Mouse (Mus musculus) kidney, adult 2 months (tissue): ENCODE data around the gene 4933428G20Rik. TPM values are rescaled to one million over a fixed set of nuclear protein-coding genes. Genes with fewer than 3 reads are reported as not detected.

Experiments used
- DNase-seq: peaks from one replicate; pipeline ENCODE4 v3.0.0; 2021
- H3K27ac ChIP-seq: fragments of 200-500 bp; 2 replicates; pipeline ENCODE4 v1.5.1; 2012; ENCODE audit warnings: low read depth, low read length, control low read depth, inconsistent platforms; ENCODE audit not compliant: insufficient read depth
- H3K27me3 ChIP-seq: fragments of 200-500 bp; replicated peaks from 2 replicates; pipeline ENCODE4 v1.6.1; 2012; ENCODE audit warnings: mild to moderate bottlenecking, moderate library complexity, low read length, inconsistent platforms; ENCODE audit not compliant: control insufficient read depth, insufficient read depth
- H3K36me3 ChIP-seq: fragments of 200-500 bp; 2 replicates; pipeline ENCODE4 v1.6.1; 2012; ENCODE audit warnings: mild to moderate bottlenecking, moderate library complexity, low read length, inconsistent platforms; ENCODE audit not compliant: control insufficient read depth, insufficient read depth
- H3K4me1 ChIP-seq: fragments of 200-500 bp; 2 replicates; pipeline ENCODE4 v1.6.1; 2011; ENCODE audit warnings: low read length; ENCODE audit not compliant: control insufficient read depth, insufficient read depth
- H3K4me3 ChIP-seq: fragments of 200-500 bp; 2 replicates; pipeline ENCODE4 v1.5.1; 2011; ENCODE audit warnings: mild to moderate bottlenecking, low read depth, low read length, control low read depth; ENCODE audit not compliant: insufficient read depth
- CTCF ChIP-seq: fragments of 200-500 bp; conservative IDR thresholded peaks from 2 replicates; pipeline ENCODE4 v1.5.1; 2011; ENCODE audit warnings: low read depth, mild to moderate bottlenecking, control low read depth, low read length, moderate library complexity, mixed read lengths; ENCODE audit not compliant: insufficient read depth, insufficient read length
- POLR2A ChIP-seq: fragments of 200-500 bp; IDR thresholded peaks from one replicate; pipeline ENCODE4 v1.6.1; 2011; ENCODE audit warnings: low read depth, low read length, control low read depth
- WGBS: fragments of 180-500 bp; shearing (Covaris S2); methylation state at CpG from one replicate; pipeline ENCODE4 v1.1.7; 2018; 5-methylcytosine and 5-hydroxymethylcytosine counted together
- polyA plus RNA-seq: library from polyadenylated mRNA; depleted of rRNA; stranded (reverse); fragments of >200 nt; gene quantifications from 2 replicates; pipeline ENCODE4 v1.2.3, GENCODE M21; 2012

4933428G20Rik gene
- polyA plus RNA-seq, 1 experiment: not detected

- H3K27me3 ChIP-seq: no peaks in the 10 kb centered on the region
- no peak for TF ChIP-seq POLR2A
- no peak overlapping the region for H3K4me3 ChIP-seq
These were observed 36.1 kb upstream of the 4933428G20Rik start for GRCm38 (mm10) chr11:97536083-97536747.

GRCm38 (mm10) chr11:97535660-97536059, 35.5 kb upstream of the 4933428G20Rik start:
- DNase-seq: no peak
- WGBS: 66% methylated on average over 5 of the region's 5 CpGs
- Histone ChIP-seq H3K27ac (no peak overlapping the region), H3K4me3 (no peak overlapping the region), H3K4me1 (peaks cover 7% of the 10 kb centered on the region; the same call in 1 of the 2 replicates), H3K27me3 (no peaks in the 10 kb centered on the region), H3K36me3 (no peaks in the 10 kb centered on the region)
- TF ChIP-seq POLR2A: no peak
- no peak for TF ChIP-seq CTCF

More at GRCm38 (mm10) chr11:97536083-97536747, 36.1 kb upstream of the 4933428G20Rik start:
- Histone ChIP-seq H3K27ac (no peak overlapping the region), H3K4me1 (peaks cover 7% of the 10 kb centered on the region; the same call in 1 of the 2 replicates), H3K36me3 (no peaks in the 10 kb centered on the region)
- DNase-seq: no peak
- WGBS: 58% methylated on average over 35 of the region's 35 CpGs

- 51% methylated on average over 5 of the region's 5 CpGs for WGBS
- TF ChIP-seq POLR2A (no peak), CTCF (no peak)
- H3K4me3 ChIP-seq: no peak overlapping the region
- no peak for DNase-seq
- H3K27ac ChIP-seq: no peak overlapping the region
- H3K27me3 ChIP-seq: no peaks in the 10 kb centered on the region
- H3K4me1 ChIP-seq: 0 out of 2 replicates have a peak, but pooled peaks cover 7% of the 10 kb centered on the region
- H3K36me3 ChIP-seq: no peaks in the 10 kb centered on the region
These were observed 35.1 kb upstream of the 4933428G20Rik start for GRCm38 (mm10) chr11:97535308-97535630.

DNA sequence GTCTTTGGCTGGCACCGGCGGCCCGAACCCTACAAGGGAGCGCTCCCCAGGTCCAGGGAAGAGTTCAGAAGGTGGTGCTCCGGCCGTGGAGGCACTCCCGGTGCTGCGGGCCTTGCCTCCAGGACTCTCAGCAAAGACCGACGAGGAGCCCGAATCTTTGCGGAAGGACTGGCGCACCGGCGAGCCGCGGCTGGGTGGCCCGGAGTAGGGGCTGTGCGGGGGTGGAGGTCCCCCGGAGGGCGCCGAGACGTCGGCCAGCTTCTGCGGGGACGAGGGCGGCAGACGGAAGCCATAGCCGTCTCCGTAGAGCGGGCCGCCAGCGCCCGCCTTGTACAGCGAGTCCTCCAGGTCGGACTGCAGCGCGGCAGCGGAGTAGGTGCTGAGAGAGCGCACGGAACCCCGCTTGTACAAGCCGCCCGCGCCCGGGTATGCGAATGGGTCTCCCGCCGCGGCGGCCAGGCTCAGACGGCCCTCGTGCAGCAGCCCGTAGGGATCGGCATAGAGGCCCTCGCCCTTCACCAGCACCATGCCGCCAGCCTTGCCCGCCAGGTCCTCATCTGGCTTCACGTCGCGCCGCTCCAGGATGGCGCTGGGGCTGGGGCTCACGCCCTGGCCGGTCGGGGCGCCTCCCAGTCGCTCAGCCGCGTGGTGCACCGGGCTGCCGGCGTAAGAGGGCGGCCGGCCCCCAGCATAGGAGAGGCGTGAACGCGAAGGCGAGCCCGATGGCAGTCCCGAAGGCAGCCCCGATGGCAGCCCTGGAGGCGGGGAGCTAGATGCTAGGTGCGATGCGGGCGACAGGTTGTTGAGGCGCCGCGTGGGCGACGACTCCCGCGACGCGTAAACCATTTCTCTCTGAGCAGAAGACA, 34.5 kb upstream of the 4933428G20Rik start:
- no peaks in the 10 kb centered on the region for H3K27me3 ChIP-seq
- H3K4me3 ChIP-seq: no peak overlapping the region
- H3K36me3 ChIP-seq: no peaks in the 10 kb centered on the region
- no peak for DNase-seq
- WGBS: 42% methylated on average over 95 of the region's 95 CpGs
- no peak for TF ChIP-seq CTCF
- TF ChIP-seq POLR2A: no peak
- no peak overlapping the region for H3K27ac ChIP-seq
- H3K4me1 ChIP-seq: 0 out of 2 replicates have a peak, but pooled peaks cover 7% of the 10 kb centered on the region

DNA sequence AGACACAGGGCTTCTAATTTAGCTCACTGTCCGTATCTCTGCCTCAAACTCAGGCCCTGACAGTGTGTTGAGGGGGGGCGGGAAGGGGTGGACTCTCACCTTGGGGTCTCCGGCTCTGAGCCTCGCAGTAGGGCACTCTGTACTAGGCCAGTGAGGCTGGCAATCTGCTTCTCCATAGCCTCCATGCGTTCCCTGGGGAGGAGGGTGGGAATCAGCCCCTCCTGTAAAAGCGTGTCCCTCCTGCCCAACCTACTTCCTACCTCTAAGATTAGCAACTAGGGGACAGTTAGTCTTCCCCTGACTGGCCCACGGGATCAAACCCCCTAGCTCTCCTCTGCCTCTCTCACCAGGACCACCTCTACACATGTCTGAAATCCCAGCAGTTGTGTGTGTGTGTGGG, 33.5 kb upstream of the 4933428G20Rik start:
- no peaks in the 10 kb centered on the region for H3K27me3 ChIP-seq
- no peak overlapping the region for H3K4me3 ChIP-seq
- peaks cover 7% of the 10 kb centered on the region; the same call in 1 of the 2 replicates for H3K4me1 ChIP-seq
- no peak for DNase-seq
- no peak overlapping the region for H3K27ac ChIP-seq
- 62% methylated on average over 7 of the region's 7 CpGs for WGBS
- no peaks in the 10 kb centered on the region for H3K36me3 ChIP-seq
- TF ChIP-seq POLR2A (no peak), CTCF (no peak)

- no peak for TF ChIP-seq CTCF
- no peak for TF ChIP-seq POLR2A
- WGBS: 43% methylated on average over 20 of the region's 20 CpGs
- Histone ChIP-seq H3K4me3 (no peak overlapping the region), H3K4me1 (peaks cover 7% of the 10 kb centered on the region; the same call in 1 of the 2 replicates), H3K36me3 (no peaks in the 10 kb centered on the region), H3K27ac (no peak overlapping the region), H3K27me3 (no peaks in the 10 kb centered on the region)
- DNase-seq: no peak
These were observed 32.9 kb upstream of the 4933428G20Rik start for GRCm38 (mm10) chr11:97532950-97533582.

DNA sequence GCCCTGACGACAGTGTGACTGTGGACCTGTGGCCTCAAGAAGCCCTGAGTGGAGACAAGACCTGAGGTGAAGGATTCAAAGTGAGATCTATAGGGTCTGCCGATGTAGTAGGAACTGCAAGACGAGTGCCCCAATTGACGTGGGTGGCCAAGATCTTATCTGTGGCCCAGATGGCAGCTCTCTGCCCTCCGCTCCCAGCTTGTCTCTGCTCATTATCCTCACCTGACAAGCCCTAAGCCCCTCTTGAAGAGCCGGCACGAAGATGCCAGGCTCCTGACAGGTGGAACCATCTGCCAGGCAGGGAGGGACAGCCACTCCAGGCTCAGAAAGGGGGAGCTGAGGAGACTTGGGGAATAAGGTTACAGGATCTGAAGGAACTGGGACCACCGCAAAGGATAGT, 32.2 kb upstream of the 4933428G20Rik start:
- no peak overlapping the region for H3K4me3 ChIP-seq
- 57% methylated on average over 8 of the region's 8 CpGs for WGBS
- no peak for TF ChIP-seq POLR2A
- no peak for TF ChIP-seq CTCF
- H3K27me3 ChIP-seq: no peaks in the 10 kb centered on the region
- H3K36me3 ChIP-seq: no peaks in the 10 kb centered on the region
- H3K4me1 ChIP-seq: peaks cover 7% of the 10 kb centered on the region; the same call in 1 of the 2 replicates
- DNase-seq: no peak
- no peak overlapping the region for H3K27ac ChIP-seq
